Mouse (Mus musculus) hindbrain, embryonic 12.5 days (tissue): Measurements from ENCODE around the gene Gm44511. TPM values are rescaled to one million over a fixed set of nuclear protein-coding genes. Genes with fewer than 3 reads are reported as not detected.
"Not testable (repeated sequence)": the region's sequence is repeated elsewhere in the genome, so short reads cannot be mapped to it uniquely, and the experiment has no call there.

Source experiments
- ATAC-seq: fragments of 200-750 bp; cut with Nextera tagmentation; 2 replicates; pipeline ENCODE4 v1.8.0; 2017; ENCODE audit warnings: moderate TSS enrichment; ENCODE audit not compliant: low FRiP score
- H3K27ac ChIP-seq: fragments of 300-500 bp; sonication (generic); 2 replicates; pipeline ENCODE4 v1.5.1; 2016; ENCODE audit warnings: mild to moderate bottlenecking
- H3K27me3 ChIP-seq: fragments of 300-500 bp; sonication (generic); 2 replicates; pipeline ENCODE4 v1.6.1; 2016; ENCODE audit warnings: mild to moderate bottlenecking
- H3K36me3 ChIP-seq: fragments of 300-500 bp; sonication (generic); 2 replicates; pipeline ENCODE4 v1.6.1; 2016; ENCODE audit warnings: mild to moderate bottlenecking
- H3K4me1 ChIP-seq: fragments of 300-500 bp; sonication (generic); 2 replicates; pipeline ENCODE4 v1.6.1; 2016
- H3K4me2 ChIP-seq: fragments of 300-500 bp; sonication (generic); replicated peaks from 2 replicates; pipeline ENCODE4 v1.6.1; 2016; ENCODE audit warnings: mild to moderate bottlenecking
- H3K4me3 ChIP-seq: fragments of 300-500 bp; sonication (generic); 2 replicates; pipeline ENCODE4 v1.5.1; 2016; ENCODE audit warnings: mild to moderate bottlenecking
- H3K9ac ChIP-seq: fragments of 300-500 bp; sonication (generic); 2 replicates; pipeline ENCODE4 v1.6.1; 2016; ENCODE audit warnings: mild to moderate bottlenecking, moderate library complexity
- H3K9me3 ChIP-seq: fragments of 300-500 bp; sonication (generic); replicated peaks from 2 replicates; pipeline ENCODE4 v1.6.1; 2016; ENCODE audit warnings: mild to moderate bottlenecking
- WGBS: fragments of 180-500 bp; shearing (Covaris S2); methylation state at CpG from one replicate; pipeline ENCODE4 v1.1.7; 2016; 5-methylcytosine and 5-hydroxymethylcytosine counted together
- polyA plus RNA-seq: library from polyadenylated mRNA; unstranded; fragments of >200 nt; fragmentation: Nextera tagmentation; extraction: Ambion mirVana; gene quantifications from 2 replicates; pipeline ENCODE4 v1.2.1, GENCODE M21; 2016

Gm44511 gene
- polyA plus RNA-seq, 1 experiment from 2014 or later, result not detected

DNA sequence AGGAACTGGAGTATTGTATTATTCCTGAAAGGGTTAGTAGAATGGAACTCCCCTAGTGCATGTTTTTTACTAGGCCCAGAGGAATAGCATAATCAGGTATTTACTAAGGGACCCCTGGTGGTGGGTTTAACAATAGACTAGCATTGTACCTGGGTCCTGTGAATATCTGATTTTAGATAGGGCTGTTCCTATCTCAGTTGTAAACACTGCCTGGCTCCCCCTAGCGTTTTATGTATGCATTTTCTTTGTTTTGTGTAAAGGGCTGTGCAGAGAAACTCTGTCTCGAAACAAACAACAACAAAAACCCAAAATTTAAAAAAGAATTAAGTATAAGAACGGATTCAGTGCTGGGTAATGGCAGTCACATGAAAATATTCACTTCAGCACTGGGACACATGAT is 19.1 kb downstream of the Gm44511 start:
- Histone ChIP-seq H3K36me3 (no peaks in the 10 kb centered on the region), H3K27ac (no peak overlapping the region), H3K4me3 (no peak overlapping the region), H3K9ac (no peak overlapping the region), H3K4me2 (no peak overlapping the region), H3K4me1 (peaks cover 3% of the 10 kb centered on the region; the same call in 1 of the 2 replicates), H3K9me3 (no peaks in the 10 kb centered on the region), H3K27me3 (no peaks in the 10 kb centered on the region)
- 69% methylated on average over 3 of the region's 3 CpGs for WGBS
- no peak for ATAC-seq

DNA sequence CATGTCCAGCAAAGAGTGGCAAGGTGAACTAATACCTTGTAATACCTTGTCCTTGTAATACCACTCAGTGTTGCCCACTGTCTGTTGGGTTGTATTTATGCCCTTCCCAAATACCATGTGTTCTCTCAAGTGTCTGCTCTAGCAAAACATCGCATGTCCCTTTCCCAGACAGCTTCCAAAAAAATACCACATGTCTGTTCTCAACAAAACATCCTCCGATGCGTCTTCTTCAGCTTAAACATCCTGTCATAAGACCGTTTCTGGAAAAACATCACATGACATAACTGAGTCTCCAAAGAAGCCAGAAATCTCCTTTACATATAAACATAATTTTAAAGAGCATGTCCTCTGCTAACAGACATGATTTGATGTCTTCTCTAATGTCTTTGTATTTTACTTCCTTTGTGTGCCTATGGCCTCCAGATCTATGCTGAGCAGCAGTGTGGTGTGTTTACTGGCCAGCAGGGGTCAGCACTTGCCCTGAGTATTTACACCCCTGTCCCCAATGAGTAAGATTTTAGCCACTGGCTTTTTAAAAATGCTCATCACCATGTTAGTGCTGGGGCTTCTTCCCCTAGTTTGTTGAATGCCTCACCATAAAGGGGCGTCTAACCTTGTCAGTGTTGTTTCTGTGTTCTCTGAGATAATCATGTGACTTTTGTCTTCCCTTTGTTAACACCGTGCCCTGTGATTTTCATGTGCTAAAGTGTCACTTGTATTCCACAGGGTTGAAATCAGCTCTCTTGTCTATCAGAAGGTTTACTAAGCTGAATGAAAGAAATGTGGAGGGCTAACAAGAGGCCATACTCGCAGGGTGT is 21.1 kb downstream of the Gm44511 start:
- H3K9ac ChIP-seq, H3K9me3 ChIP-seq, ATAC-seq, H3K4me3 ChIP-seq, H3K27ac ChIP-seq, H3K4me1 ChIP-seq, H3K27me3 ChIP-seq, H3K36me3 ChIP-seq, H3K4me2 ChIP-seq: not testable (repeated sequence)
- 68% methylated on average over 7 of the region's 7 CpGs for WGBS

GRCm38 (mm10) chr6:128802999-128803857 is 22.9 kb downstream of the Gm44511 start:
- Histone ChIP-seq H3K4me3 (peak overlapping the region; percentile 44), H3K36me3 (no peaks in the 10 kb centered on the region), H3K27ac (peak overlapping the region; percentile 77), H3K4me2 (peak overlapping the region; percentile 53), H3K4me1 (peaks cover 5% of the 10 kb centered on the region), H3K9me3 (no peaks in the 10 kb centered on the region), H3K9ac (peak overlapping the region; percentile 59; the same call in 1 of the 2 replicates), H3K27me3 (no peaks in the 10 kb centered on the region)
- WGBS, result 9% methylated on average over 26 of the region's 26 CpGs
- ATAC-seq, result peak; percentile 91

DNA sequence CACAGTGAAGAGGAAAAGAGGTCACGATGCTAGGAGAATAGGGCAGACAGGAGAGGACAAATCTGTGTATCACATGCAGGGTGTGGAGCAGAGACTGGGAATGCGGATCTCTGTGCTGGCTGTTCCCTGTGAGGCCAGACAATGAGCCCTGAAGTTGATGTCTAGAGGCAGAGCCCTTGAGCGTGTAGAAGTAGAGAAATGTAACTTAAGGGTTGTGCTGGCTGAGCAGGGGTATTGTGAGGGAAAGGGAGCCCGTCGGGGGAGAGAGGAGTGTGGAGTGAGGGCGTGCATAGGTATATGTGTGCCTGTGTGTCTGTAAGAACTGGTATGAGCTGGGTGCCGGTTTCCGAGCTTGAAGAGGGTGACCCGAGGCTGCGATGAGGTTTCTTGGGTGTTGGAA is 23.6 kb downstream of the Gm44511 start:
- Histone ChIP-seq H3K4me2 (peak overlapping the region; percentile 53), H3K27me3 (no peaks in the 10 kb centered on the region), H3K27ac (peak overlapping the region; percentile 77), H3K36me3 (no peaks in the 10 kb centered on the region), H3K9me3 (no peaks in the 10 kb centered on the region), H3K9ac (peak overlapping the region; percentile 59), H3K4me1 (peaks cover 10% of the 10 kb centered on the region), H3K4me3 (peak overlapping the region; percentile 44)
- 15% methylated on average over 10 of the region's 10 CpGs for WGBS
- peak; percentile 49 for ATAC-seq

DNA sequence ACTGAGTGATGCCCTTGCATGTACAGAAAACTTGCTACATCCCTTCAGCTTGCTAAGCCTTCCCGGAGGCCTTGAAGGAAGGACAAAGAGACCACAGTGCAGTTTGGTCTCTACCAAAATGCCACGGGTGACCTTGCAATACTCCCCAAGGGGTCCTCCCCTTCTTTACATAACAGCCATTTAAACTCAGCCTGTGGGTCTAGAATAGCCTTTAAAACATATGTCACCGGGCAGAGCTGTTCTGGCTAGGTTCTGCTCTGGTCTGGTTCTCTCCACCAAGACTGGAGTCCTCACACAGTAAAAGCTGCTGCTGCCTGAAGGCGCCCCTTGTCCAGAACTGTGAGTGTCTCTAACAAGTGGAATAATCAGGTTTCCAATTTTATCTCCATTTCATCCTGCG is 25.4 kb downstream of the Gm44511 start:
- not testable (repeated sequence) for ATAC-seq, H3K36me3 ChIP-seq, H3K27me3 ChIP-seq, H3K4me3 ChIP-seq, H3K27ac ChIP-seq, H3K9me3 ChIP-seq, H3K4me2 ChIP-seq, H3K9ac ChIP-seq
- H3K4me1 ChIP-seq, result peaks cover 10% of the 10 kb centered on the region
- WGBS, result 80% methylated on average over 5 of the region's 5 CpGs

DNA sequence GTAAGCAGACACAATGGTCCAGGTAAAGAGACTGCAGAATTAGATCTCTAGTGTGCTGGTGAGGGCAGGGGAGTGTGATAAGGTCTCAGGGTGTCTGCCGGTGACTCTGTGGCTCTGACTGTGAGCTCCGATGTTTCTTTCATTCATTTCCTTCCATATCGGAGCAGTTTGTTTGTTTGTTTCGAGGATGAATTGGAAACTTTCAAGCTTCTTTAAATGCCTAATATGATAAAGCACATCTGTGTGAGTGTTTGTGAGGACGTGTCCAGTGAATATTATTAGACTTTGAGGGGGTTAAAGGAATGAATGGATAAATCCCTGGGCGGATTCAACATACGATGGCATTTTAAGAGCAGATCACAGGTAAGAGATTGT is 26.2 kb downstream of the Gm44511 start:
- no peaks in the 10 kb centered on the region for H3K9me3 ChIP-seq
- peak overlapping the region; percentile 45; the same call in 1 of the 2 replicates for H3K9ac ChIP-seq
- H3K4me3 ChIP-seq, result peak overlapping the region; percentile 57
- 24% methylated on average over 7 of the region's 7 CpGs for WGBS
- no peaks in the 10 kb centered on the region for H3K36me3 ChIP-seq
- ATAC-seq, result no peak
- peak overlapping the region; percentile 43 for H3K4me2 ChIP-seq
- 0 out of 2 replicates have a peak overlapping the region, but pooled peaks have one; percentile 78 for H3K27ac ChIP-seq
- no peaks in the 10 kb centered on the region for H3K27me3 ChIP-seq
- peaks cover 10% of the 10 kb centered on the region for H3K4me1 ChIP-seq

- Histone ChIP-seq H3K4me2 (peak overlapping the region; percentile 58), H3K9ac (peak overlapping the region; percentile 60), H3K4me3 (peak overlapping the region; percentile 57), H3K4me1 (peaks cover 10% of the 10 kb centered on the region), H3K27ac (peak overlapping the region; percentile 78)
- not testable (repeated sequence) for H3K36me3 ChIP-seq, H3K27me3 ChIP-seq, H3K9me3 ChIP-seq
- ATAC-seq, result peak; percentile 82
- WGBS, result under 1% methylated on average over 49 of the region's 49 CpGs
Observed at GRCm38 (mm10) chr6:128799144-128799895, 26.8 kb downstream of the Gm44511 start.

DNA sequence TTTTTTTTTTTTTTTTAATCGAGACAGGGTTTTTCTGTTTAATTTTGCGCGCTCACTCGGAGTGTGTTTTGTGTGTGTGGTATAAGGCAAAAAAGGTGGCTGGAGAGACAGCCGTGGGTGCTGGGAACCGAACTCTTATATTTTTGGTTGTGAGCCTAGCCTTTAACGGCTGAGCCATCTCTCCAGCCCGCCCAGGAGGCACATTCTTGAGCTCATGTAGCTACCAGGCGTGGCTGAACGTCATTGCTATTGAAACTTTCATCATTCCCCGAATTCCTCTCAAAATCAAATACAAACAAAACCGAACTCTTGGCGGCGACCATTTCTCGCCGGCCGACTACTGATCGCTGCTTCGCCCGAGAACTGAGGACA is 27.4 kb downstream of the Gm44511 start:
- peak overlapping the region; percentile 60 for H3K9ac ChIP-seq
- H3K27me3 ChIP-seq, H3K9me3 ChIP-seq, H3K36me3 ChIP-seq: not testable (repeated sequence)
- WGBS, result under 1% methylated on average over 20 of the region's 20 CpGs
- peak overlapping the region; percentile 78 for H3K27ac ChIP-seq
- peak; percentile 29 for ATAC-seq
- peaks cover 10% of the 10 kb centered on the region for H3K4me1 ChIP-seq
- peak overlapping the region; percentile 57 for H3K4me3 ChIP-seq
- peak overlapping the region; percentile 58 for H3K4me2 ChIP-seq

GRCm38 (mm10) chr6:128797936-128798771 is 28.0 kb downstream of the Gm44511 start:
- Histone ChIP-seq H3K27ac (0 out of 2 replicates have a peak overlapping the region, but pooled peaks have one; percentile 1), H3K9ac (0 out of 2 replicates have a peak overlapping the region, but pooled peaks have one; percentile 35), H3K9me3 (no peaks in the 10 kb centered on the region), H3K4me1 (peaks cover 10% of the 10 kb centered on the region), H3K4me2 (peak overlapping the region; percentile 58), H3K4me3 (peak overlapping the region; percentile 57), H3K27me3 (no peaks in the 10 kb centered on the region), H3K36me3 (no peaks in the 10 kb centered on the region)
- no peak for ATAC-seq
- 13% methylated on average over 15 of the region's 15 CpGs for WGBS

DNA sequence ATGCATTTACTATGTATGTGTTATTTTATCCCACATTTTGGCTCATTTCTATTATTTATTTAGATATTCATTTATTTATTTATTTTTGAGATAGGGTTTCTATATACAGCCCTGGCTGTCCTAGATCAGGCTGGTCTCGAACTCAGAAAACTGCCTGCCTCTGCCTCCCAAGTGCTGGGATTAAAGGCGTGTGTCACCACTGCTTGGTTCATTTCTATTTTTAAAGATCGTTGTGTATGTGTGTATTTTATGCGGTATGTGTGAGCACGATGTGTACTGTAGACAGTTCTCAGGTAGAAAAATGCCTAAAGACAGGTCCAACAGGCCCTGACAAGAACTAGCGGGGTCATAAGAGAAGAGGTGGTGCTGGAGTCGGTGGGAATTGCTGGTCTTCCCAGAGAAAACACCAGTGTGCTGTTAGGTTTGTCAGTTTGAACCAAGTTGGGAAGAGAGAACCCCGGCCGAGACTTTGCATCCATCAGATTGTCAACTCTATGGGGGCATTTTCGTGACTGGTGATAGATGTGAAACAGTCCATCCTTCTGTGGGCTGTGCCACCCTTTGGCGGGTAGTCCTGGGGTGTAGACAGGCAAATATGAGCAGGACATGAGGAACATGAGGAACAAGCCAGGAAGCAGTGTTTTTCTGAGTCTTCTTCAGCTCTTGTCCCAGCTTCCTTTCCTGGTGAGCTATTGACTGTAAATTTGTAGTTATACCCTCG is 28.8 kb downstream of the Gm44511 start:
- Histone ChIP-seq H3K36me3 (no peaks in the 10 kb centered on the region), H3K27ac (no peak overlapping the region), H3K9ac (no peak overlapping the region), H3K9me3 (no peaks in the 10 kb centered on the region), H3K4me3 (peak overlapping the region; percentile 57; the same call in 1 of the 2 replicates), H3K27me3 (no peaks in the 10 kb centered on the region), H3K4me1 (peaks cover 7% of the 10 kb centered on the region), H3K4me2 (peak overlapping the region; percentile 58)
- no peak for ATAC-seq
- WGBS, result 81% methylated on average over 12 of the region's 12 CpGs
